Mouse (Mus musculus) heart, embryonic 14.5 days (tissue): ENCODE data around the gene Bnipl. TPM values are rescaled to one million over a fixed set of nuclear protein-coding genes. Genes with fewer than 3 reads are reported as not detected.

Source experiments
- ATAC-seq: fragments of 200-750 bp; cut with Nextera tagmentation; 2 replicates; pipeline ENCODE4 v1.8.0; 2017; ENCODE audit warnings: low read depth, moderate TSS enrichment; ENCODE audit not compliant: insufficient number of reproducible peaks, insufficient read depth, low FRiP score
- H3K27ac ChIP-seq, 2 experiments: fragments of 200-500 bp in 1 of 2; fragments of 300-500 bp in 1 of 2; sonication (generic) in 1 of 2; replicated peaks in 1 of 2; 2 replicates each; pipeline ENCODE4 v1.5.1; 2012 to 2014; ENCODE audit warnings: low read depth in 2 of 2, low read length in 2 of 2, control low read depth in 1 of 2, mild to moderate bottlenecking in 1 of 2, mixed read lengths in 1 of 2; ENCODE audit not compliant: control insufficient read depth in 1 of 2, insufficient read depth in 1 of 2
- H3K27me3 ChIP-seq: fragments of 300-500 bp; sonication (generic); 2 replicates; pipeline ENCODE4 v1.6.1; 2014; ENCODE audit warnings: mild to moderate bottlenecking, low read length, control low read depth; ENCODE audit not compliant: control insufficient read depth, insufficient read depth
- H3K36me3 ChIP-seq: fragments of 300-500 bp; sonication (generic); 2 replicates; pipeline ENCODE4 v1.6.1; 2014; ENCODE audit warnings: mild to moderate bottlenecking, control low read depth, low read length, mixed read lengths; ENCODE audit not compliant: control insufficient read depth, insufficient read depth
- H3K4me1 ChIP-seq, 2 experiments: fragments of 200-500 bp in 1 of 2; fragments of 300-500 bp in 1 of 2; sonication (generic) in 1 of 2; 2 replicates each; pipeline ENCODE4 v1.6.1; 2012 to 2014; ENCODE audit warnings: low read length in 2 of 2, control low read depth in 1 of 2, mixed read lengths in 1 of 2; ENCODE audit not compliant: control insufficient read depth in 2 of 2, insufficient read depth in 2 of 2
- H3K4me2 ChIP-seq: fragments of 300-500 bp; sonication (generic); 2 replicates; pipeline ENCODE4 v1.6.1; 2014; ENCODE audit warnings: mild to moderate bottlenecking, low read length
- H3K4me3 ChIP-seq, 2 experiments: fragments of 200-500 bp in 1 of 2; fragments of 300-500 bp in 1 of 2; sonication (generic) in 1 of 2; 2 replicates each; pipeline ENCODE4 v1.5.1; 2012 to 2014; ENCODE audit warnings: low read length in 2 of 2, mild to moderate bottlenecking in 2 of 2, control low read depth in 1 of 2, low read depth in 1 of 2, moderate library complexity in 1 of 2; ENCODE audit not compliant: control insufficient read depth in 1 of 2, insufficient read depth in 1 of 2
- H3K9ac ChIP-seq: fragments of 300-500 bp; sonication (generic); 2 replicates; pipeline ENCODE4 v1.6.1; 2014; ENCODE audit warnings: mild to moderate bottlenecking, low read length
- H3K9me3 ChIP-seq: fragments of 300-500 bp; sonication (generic); 2 replicates; pipeline ENCODE4 v1.6.1; 2016; ENCODE audit warnings: low read length, control low read depth; ENCODE audit not compliant: control insufficient read depth
- WGBS: fragments of 180-500 bp; shearing (Covaris S2); extraction: QIAGEN DNeasy Blood & Tissue Kit; methylation state at CpG from one replicate; pipeline ENCODE4 v1.1.7; 2014; 5-methylcytosine and 5-hydroxymethylcytosine counted together
- polyA plus RNA-seq: library from polyadenylated mRNA; unstranded; fragments of >200 nt; fragmentation: Nextera tagmentation; extraction: Ambion mirVana; gene quantifications from 2 replicates; pipeline ENCODE4 v1.2.1, GENCODE M21; 2014

The Bnipl gene
- polyA plus RNA-seq, 1 experiment from 2014 or later, result not detected

DNA sequence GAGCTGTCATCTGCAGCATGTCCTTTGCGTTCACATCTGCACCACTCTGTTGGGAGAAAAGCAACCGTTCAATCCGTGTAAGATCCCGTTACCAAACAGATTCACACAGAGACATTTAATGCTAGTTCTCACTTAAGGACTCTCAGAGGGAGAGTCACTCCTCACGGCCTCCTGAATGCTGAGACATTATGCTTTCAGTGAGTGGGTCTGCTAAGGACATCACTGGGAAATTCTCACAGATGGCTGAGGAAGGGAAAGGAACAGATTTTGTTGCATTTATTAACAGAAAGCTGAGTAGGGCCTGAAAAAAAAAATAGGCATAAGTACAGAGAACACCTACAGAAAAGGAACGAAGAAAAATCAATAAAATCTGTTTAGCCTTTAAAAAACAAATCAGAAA lies 47.1 kb downstream of the Bnipl start:
- peaks cover 95% of the 10 kb centered on the region for H3K36me3 ChIP-seq
- no peaks in the 10 kb centered on the region for H3K9me3 ChIP-seq
- WGBS, result 89% methylated on average over 6 of the region's 6 CpGs
- no peak overlapping the region for H3K27ac ChIP-seq
- H3K9ac ChIP-seq, result no peak overlapping the region
- H3K27me3 ChIP-seq, result no peaks in the 10 kb centered on the region
- H3K4me2 ChIP-seq, result no peak overlapping the region
- H3K4me1 ChIP-seq, result no peaks in the 10 kb centered on the region
- ATAC-seq, result no peak
- no peak overlapping the region for H3K4me3 ChIP-seq

GRCm38 (mm10) chr3:95200562-95200961 lies 50.4 kb downstream of the Bnipl start:
- ATAC-seq, result no peak
- Histone ChIP-seq H3K4me2 (no peak overlapping the region), H3K36me3 (peaks cover 99% of the 10 kb centered on the region), H3K27ac (no peak overlapping the region), H3K4me1 (no peaks in the 10 kb centered on the region), H3K27me3 (no peaks in the 10 kb centered on the region), H3K9me3 (no peaks in the 10 kb centered on the region), H3K4me3 (no peak overlapping the region), H3K9ac (no peak overlapping the region)
- 76% methylated on average over 2 of the region's 2 CpGs for WGBS

GRCm38 (mm10) chr3:95200132-95200531 lies 50.9 kb downstream of the Bnipl start:
- Histone ChIP-seq H3K27ac (no peak overlapping the region), H3K4me3 (no peak overlapping the region), H3K4me2 (no peak overlapping the region), H3K9ac (no peak overlapping the region), H3K4me1 (no peaks in the 10 kb centered on the region), H3K36me3 (peaks cover 99% of the 10 kb centered on the region), H3K9me3 (no peaks in the 10 kb centered on the region), H3K27me3 (no peaks in the 10 kb centered on the region)
- no peak for ATAC-seq
- WGBS, result 88% methylated on average over 7 of the region's 7 CpGs

DNA sequence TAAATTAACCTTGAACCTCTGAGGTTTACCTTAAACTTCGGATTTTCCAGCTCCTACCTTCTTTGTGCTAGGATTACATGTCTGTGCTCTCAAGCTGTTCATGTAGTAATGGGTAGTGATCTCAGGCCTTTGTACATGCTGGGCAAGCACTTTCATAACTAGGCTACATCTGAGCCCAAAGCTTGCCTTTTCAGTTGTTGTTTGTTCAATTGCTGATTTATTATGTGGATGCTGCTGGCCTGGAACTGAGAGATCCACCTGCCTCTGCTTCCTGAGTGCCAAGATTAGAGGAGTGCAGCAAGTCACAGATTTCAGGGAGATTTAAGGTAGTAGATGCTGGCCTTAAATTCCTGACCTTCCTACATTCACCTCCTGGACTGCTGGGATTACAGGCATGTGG lies 51.9 kb downstream of the Bnipl start:
- no peak for ATAC-seq

DNA sequence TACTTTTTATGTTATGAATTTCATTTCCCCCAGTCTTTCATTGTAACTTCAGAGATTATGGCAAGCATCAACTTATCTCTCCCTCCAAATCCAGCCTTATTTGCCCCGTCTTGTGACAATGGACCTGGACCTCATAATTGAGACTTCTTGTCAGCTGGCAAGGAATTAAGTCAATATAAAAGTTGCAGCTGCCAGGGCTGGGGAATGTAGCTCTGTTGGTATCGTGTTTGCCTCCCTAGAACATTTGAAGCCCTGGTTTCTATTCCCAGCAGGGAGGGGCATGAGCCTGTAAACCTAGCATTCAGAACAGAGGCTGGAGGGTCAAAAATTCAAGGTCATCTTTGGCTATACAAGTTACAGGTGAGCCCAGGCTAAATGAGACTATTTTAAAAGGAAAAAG lies 55.2 kb downstream of the Bnipl start:
- WGBS, result 82% methylated on average over 2 of the region's 2 CpGs
- no peak for ATAC-seq
- Histone ChIP-seq H3K4me1 (no peaks in the 10 kb centered on the region), H3K36me3 (peaks cover 84% of the 10 kb centered on the region), H3K27me3 (no peaks in the 10 kb centered on the region), H3K4me3 (no peak overlapping the region), H3K27ac (no peak overlapping the region), H3K9me3 (no peaks in the 10 kb centered on the region), H3K4me2 (no peak overlapping the region), H3K9ac (no peak overlapping the region)

More for the DNA sequence above, 51.9 kb downstream of the Bnipl start:
- H3K4me1 ChIP-seq, result no peaks in the 10 kb centered on the region
- WGBS, result 76% methylated on average over 1 of the region's 1 CpGs
- H3K36me3 ChIP-seq, result peaks cover 98% of the 10 kb centered on the region
- no peak overlapping the region for H3K4me2 ChIP-seq
- H3K9ac ChIP-seq, result no peak overlapping the region
- no peak overlapping the region for H3K4me3 ChIP-seq
- H3K9me3 ChIP-seq, result no peaks in the 10 kb centered on the region
- no peak overlapping the region for H3K27ac ChIP-seq
- H3K27me3 ChIP-seq, result no peaks in the 10 kb centered on the region

DNA sequence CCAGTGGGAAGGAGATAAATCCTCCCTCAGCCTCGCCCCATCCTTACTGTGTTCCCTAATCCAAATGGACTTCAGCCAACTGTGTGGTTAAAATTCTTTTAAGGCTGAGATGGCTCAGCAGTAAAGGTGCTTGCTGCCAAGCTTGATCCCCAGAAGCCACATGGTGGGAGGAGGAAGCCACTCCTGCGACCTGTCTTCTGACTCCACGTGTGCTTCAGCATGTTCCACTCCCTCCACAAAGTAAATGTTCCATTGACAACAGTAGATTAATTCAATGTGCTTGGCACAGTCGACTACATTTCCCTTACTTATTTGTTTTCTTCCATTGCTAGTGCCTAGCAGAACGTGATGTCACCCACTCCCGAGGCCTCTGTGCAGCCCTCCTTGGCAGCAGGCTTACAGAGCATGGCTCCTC lies 56.3 kb downstream of the Bnipl start:
- Histone ChIP-seq H3K9me3 (no peaks in the 10 kb centered on the region), H3K36me3 (peaks cover 82% of the 10 kb centered on the region), H3K9ac (no peak overlapping the region), H3K27me3 (no peaks in the 10 kb centered on the region), H3K4me2 (no peak overlapping the region), H3K4me3 (no peak overlapping the region), H3K4me1 (no peaks in the 10 kb centered on the region), H3K27ac (no peak overlapping the region)
- ATAC-seq, result no peak
- 83% methylated on average over 6 of the region's 6 CpGs for WGBS

Other genes starting within 250 kb of the Bnipl start
- 13.5 and 16.9 TPM in 2 replicates for gene Zfp687, start 235.7 kb downstream of the Bnipl start, polyA plus RNA-seq
- 176 and 188 TPM in 2 replicates for gene Psmd4, start 208.6 kb downstream of the Bnipl start, polyA plus RNA-seq
- 11.9 and 12.7 TPM in 2 replicates for gene Pip5k1a, start 144.3 kb downstream of the Bnipl start, polyA plus RNA-seq
- gene Vps72, start 140.2 kb downstream of the Bnipl start, polyA plus RNA-seq, result 87.5 and 95.7 TPM in 2 replicates
- 1.6 and 2.2 TPM in 2 replicates for gene Tmod4, start 126.7 kb downstream of the Bnipl start, polyA plus RNA-seq
- gene Scnm1, start 117.2 kb downstream of the Bnipl start, polyA plus RNA-seq, result 58.5 and 58.7 TPM in 2 replicates
- gene Lysmd1, start 117.1 kb downstream of the Bnipl start, polyA plus RNA-seq, result 8.1 and 8.4 TPM in 2 replicates
- 2.6 and 3.3 TPM in 2 replicates for gene Tnfaip8l2, start 108.8 kb downstream of the Bnipl start, polyA plus RNA-seq
- gene Sema6c, start 90.7 kb downstream of the Bnipl start, polyA plus RNA-seq, result 3.2 and 5.8 TPM in 2 replicates
- 6.6 and 7.9 TPM in 2 replicates for gene Gabpb2, start 33.3 kb downstream of the Bnipl start, polyA plus RNA-seq
- gene Cdc42se1, start 22.5 kb downstream of the Bnipl start, polyA plus RNA-seq, result 61.7 and 63.3 TPM in 2 replicates
- gene Mllt11, start 19.0 kb downstream of the Bnipl start, polyA plus RNA-seq, result 12.6 and 14.2 TPM in 2 replicates
- gene Gm128, start 9.6 kb downstream of the Bnipl start, polyA plus RNA-seq, result 0.23 and 0.46 TPM in 2 replicates
- 25.6 and 28.8 TPM in 2 replicates for gene Mindy1, start 30.2 kb upstream of the Bnipl start, polyA plus RNA-seq
- 29.8 and 31.7 TPM in 2 replicates for gene Prune1, start 30.9 kb upstream of the Bnipl start, polyA plus RNA-seq
- 0.88 TPM in 2 replicates for gene Anxa9, start 56.0 kb upstream of the Bnipl start, polyA plus RNA-seq
- gene Cers2, start 63.6 kb upstream of the Bnipl start, polyA plus RNA-seq, result 118 and 123 TPM in 2 replicates
- gene Setdb1, start 106.0 kb upstream of the Bnipl start, polyA plus RNA-seq, result 22.1 and 24.4 TPM in 2 replicates
- not detected in 2 replicates for gene 4930558C23Rik, start 151.6 kb upstream of the Bnipl start, polyA plus RNA-seq
- 27.5 and 28.5 TPM in 2 replicates for gene Arnt, start 183.2 kb upstream of the Bnipl start, polyA plus RNA-seq
- gene Ctsk, start 248.1 kb upstream of the Bnipl start, polyA plus RNA-seq, result 23.2 and 23.9 TPM in 2 replicates